In the genomic region with DNA sequence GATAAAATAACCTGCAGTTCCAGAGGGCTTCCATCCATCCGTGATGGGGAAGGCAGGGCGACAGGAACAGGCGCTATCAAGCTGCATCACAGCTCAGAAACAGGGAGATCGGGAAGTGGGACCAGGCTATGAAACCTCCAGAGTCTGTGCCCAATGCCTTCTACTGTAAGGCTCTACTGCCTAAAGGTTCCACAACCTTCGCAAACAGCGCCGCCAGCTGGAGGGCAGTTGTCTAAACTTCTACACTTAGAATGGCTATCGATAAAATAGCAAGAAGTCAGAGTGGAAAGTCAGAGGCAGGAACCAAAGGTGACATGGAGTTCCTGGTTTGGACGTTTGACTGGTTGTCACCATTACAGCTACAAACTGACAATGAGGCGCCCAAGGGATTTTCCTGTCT, we compare ENCODE assay signal across 8 mouse cellular contexts. TPM values are rescaled to one million over a fixed set of nuclear protein-coding genes. Genes with fewer than 3 reads are reported as not detected.
DNase-seq lines count a peak whose midpoint lies in the region; ATAC-seq and TF ChIP-seq lines count a peak whose summit lies in the region.

No protein-coding gene starts in this region.

- peak overlapping the region; percentile 26 for H3K4me3 ChIP-seq in heart, adult 2 months
- H3K4me3 ChIP-seq in kidney, embryonic 14.5 days (ENCODE audit: low read length), result peak overlapping the region; percentile 12; the same call in 1 of the 2 replicates

- ATAC-seq in kidney, embryonic 14.5 days (ENCODE audit: low FRiP score, low TSS enrichment), result no peak; the same call in 1 of the 2 replicates

- intact Hi-C loops in heart, adult 2 months (cut with DNase I), result loop anchor here (1.0 kb wide), 1 partner anchor 77 kb away; no protein-coding TSS in a partner anchor

- WGBS in heart, adult 2 months, result 22% methylated on average over 10 of the region's 10 CpGs
- WGBS in kidney, embryonic 14.5 days, result 33% methylated on average over 10 of the region's 10 CpGs

- H3K9ac ChIP-seq in heart, adult 2 months (ENCODE audit: low read depth, low read length), result 0 out of 2 replicates have a peak overlapping the region, but pooled peaks have one; percentile 33
- no peak overlapping the region for H3K9ac ChIP-seq in kidney, embryonic 14.5 days (ENCODE audit: low read depth, low read length)

- 0 out of 2 replicates have a peak, but pooled peaks have one; percentile 50 for TF ChIP-seq EP300 in heart, adult 2 months (IDR thresholded peaks at IDR 0.05; ENCODE audit: insufficient read depth, low read depth, low read length)

- peak; percentile 69 for TF ChIP-seq CTCF in heart, adult 2 months (IDR thresholded peaks at IDR 0.05)

- no peaks in the 10 kb centered on the region for H3K79me2 ChIP-seq in heart, adult 2 months (replicated peaks; ENCODE audit: control insufficient read depth, insufficient read depth, low read length)

- no peak overlapping the region for H3K27ac ChIP-seq in heart, adult 2 months
- H3K27ac ChIP-seq in kidney, embryonic 14.5 days (ENCODE audit: low read depth, low read length), result no peak overlapping the region

- H3K4me2 ChIP-seq in kidney, embryonic 14.5 days (replicated peaks; ENCODE audit: low read depth, low read length), result no peak overlapping the region; the same call in 1 of the 2 replicates

- peak; percentile 75 to 77 for DNase-seq in B cell, adult 2 months
- DNase-seq in adrenal gland, adult (ENCODE audit: inconsistent age in 2 of 2, low spot score in 1 of 2), result peak; percentile 85 to 93
- peak; percentile 19 for DNase-seq in embryo, embryonic 11.5 days (ENCODE audit: low read depth, low spot score)
- DNase-seq in heart, adult 2 months, result peak; percentile 66 to 71
- DNase-seq in liver, result peak; percentile 88
- DNase-seq in neural tube, embryonic 10.5 days (ENCODE audit: extremely low spot score, low spot score), result peak; percentile 48
- DNase-seq in testis, postnatal 10 days (ENCODE audit: low spot score), result peak; percentile 94

- peaks cover 5% of the 10 kb centered on the region for H3K4me1 ChIP-seq in heart, adult 2 months (ENCODE audit: control insufficient read depth, insufficient read depth, low read length)
- peaks cover 14% of the 10 kb centered on the region; the same call in 1 of the 2 replicates for H3K4me1 ChIP-seq in kidney, embryonic 14.5 days (ENCODE audit: control insufficient read depth, insufficient read depth, low read length)

- H3K36me3 ChIP-seq in heart, adult 2 months (ENCODE audit: control insufficient read depth, insufficient read depth, low read length), result no peaks in the 10 kb centered on the region
- H3K36me3 ChIP-seq in kidney, embryonic 14.5 days (ENCODE audit: control insufficient read depth, insufficient read depth, low read length), result peaks cover 17% of the 10 kb centered on the region

- TF ChIP-seq POLR2A in heart, adult 2 months (IDR thresholded peaks at IDR 0.05; ENCODE audit: insufficient read depth, low read depth, low read length), result no peak

- H3K9me3 ChIP-seq in kidney, embryonic 14.5 days (ENCODE audit: control insufficient read depth, low read length), result no peaks in the 10 kb centered on the region

- H3K27me3 ChIP-seq in heart, adult 2 months (ENCODE audit: control insufficient read depth, insufficient read depth, low read length), result no peaks in the 10 kb centered on the region
- H3K27me3 ChIP-seq in kidney, embryonic 14.5 days (ENCODE audit: control insufficient read depth, insufficient read depth, low read length), result no peaks in the 10 kb centered on the region

RNA-seq across cellular contexts. Expression of gene Pmpcb, which starts 1.4 kb away (rescaled TPM):
- total RNA-seq in heart, adult 2 months (2021), result 100 to 1,000 TPM; 250 to 288 TPM
- 99.0 and 192 TPM in 2 replicates for polyA plus RNA-seq in heart, adult 2 months (2012; rRNA removed)
- polyA plus RNA-seq in kidney, embryonic 14.5 days (2014; fragmentation: Nextera tagmentation; extraction: Ambion mirVana), result 95.9 and 101 TPM in 2 replicates

RNA-seq across cellular contexts. Expression of gene Napepld, which starts 34.4 kb away (rescaled TPM):
- 1 to 10 TPM; 5.4 to 5.9 TPM for total RNA-seq in heart, adult 2 months (2021)
- polyA plus RNA-seq in heart, adult 2 months (2012; rRNA removed), result 2.4 and 3.7 TPM in 2 replicates
- polyA plus RNA-seq in kidney, embryonic 14.5 days (2014; fragmentation: Nextera tagmentation; extraction: Ambion mirVana), result 7.2 and 8.2 TPM in 2 replicates

RNA-seq across cellular contexts. Expression of gene Dnajc2, which starts 49.5 kb away (rescaled TPM):
- total RNA-seq in heart, adult 2 months (2021), result 10 to 100 TPM; 20.9 to 21.5 TPM
- polyA plus RNA-seq in heart, adult 2 months (2012; rRNA removed), result 4.1 and 4.9 TPM in 2 replicates
- 92.6 and 99.3 TPM in 2 replicates for polyA plus RNA-seq in kidney, embryonic 14.5 days (2014; fragmentation: Nextera tagmentation; extraction: Ambion mirVana)

RNA-seq across cellular contexts. Expression of gene Psmc2, which starts 49.5 kb away (rescaled TPM):
- total RNA-seq in heart, adult 2 months (2021), result 10 to 100 TPM; 87.3 to 97.5 TPM
- 33.7 and 57.6 TPM in 2 replicates for polyA plus RNA-seq in heart, adult 2 months (2012; rRNA removed)
- polyA plus RNA-seq in kidney, embryonic 14.5 days (2014; fragmentation: Nextera tagmentation; extraction: Ambion mirVana), result 174 and 188 TPM in 2 replicates

Comparison
In these comparisons a context has a peak if more than half of its experiments do, and no peak if none do; other contexts are left out.
1. DNase-seq: peak in every context shown above with its lines; median percentile 94 in testis, postnatal 10 days; 89 in adrenal gland, adult; 88 in liver; 76 in B cell, adult 2 months; 68 in heart, adult 2 months; 48 in neural tube, embryonic 10.5 days; 19 in embryo, embryonic 11.5 days.
2. RNA of gene Dnajc2, which starts 49.5 kb away (polyA plus RNA-seq): 92.6 to 99.3 TPM in kidney, embryonic 14.5 days; 4.1 to 4.9 TPM in heart, adult 2 months; every median in the first group is over 10 times any median in the second.